Mouse (Mus musculus): ENCODE measurements around the gene Lifr.

DNA sequence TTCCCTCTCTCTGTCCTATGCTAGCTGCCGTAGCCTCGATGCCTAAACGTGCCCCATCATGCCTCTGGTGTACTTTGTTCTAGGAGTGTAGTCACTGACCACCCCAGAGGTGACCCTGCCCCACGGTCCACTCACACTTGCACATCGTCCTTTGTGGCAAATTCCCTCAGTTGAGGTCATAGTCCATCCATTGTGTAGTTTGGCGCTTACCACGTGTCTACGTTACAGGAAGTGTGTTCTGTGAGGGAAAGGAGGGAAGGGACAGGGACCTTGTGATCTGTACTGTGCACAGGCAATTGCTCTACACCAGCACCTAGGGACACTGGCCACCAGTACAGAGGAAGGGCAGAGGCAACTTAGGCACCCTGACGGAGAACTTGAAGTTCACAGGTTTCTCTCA lies 69.5 kb downstream of the Lifr start:
- no peak for TF ChIP-seq CTCF (IDR thresholded peaks at IDR 0.05; ENCODE audit: borderline replicate concordance, insufficient read depth, low read depth, low read length)
- no peak for TF ChIP-seq POLR2A (IDR thresholded peaks at IDR 0.05; ENCODE audit: borderline replicate concordance, insufficient read depth, low read length)
